Mouse (Mus musculus) neural tube, embryonic 14.5 days (tissue): ENCODE results near the gene Prmt7. TPM values are rescaled to one million over a fixed set of nuclear protein-coding genes. Genes with fewer than 3 reads are reported as not detected.

Experiments
- ATAC-seq: fragments of 200-750 bp; cut with Nextera tagmentation; 2 replicates; pipeline ENCODE4 v1.8.0; 2017; ENCODE audit warnings: low read depth, mild to moderate bottlenecking, moderate TSS enrichment, moderate library complexity
- H3K27ac ChIP-seq: fragments of 300-500 bp; sonication (generic); 2 replicates; pipeline ENCODE4 v1.5.1; 2014; ENCODE audit warnings: low read depth, mild to moderate bottlenecking, control low read depth, low read length, moderate library complexity, mixed read lengths
- H3K27me3 ChIP-seq: fragments of 300-500 bp; sonication (generic); 2 replicates; pipeline ENCODE4 v1.6.1; 2014; ENCODE audit warnings: low read length; ENCODE audit not compliant: control insufficient read depth, insufficient read depth
- H3K36me3 ChIP-seq: fragments of 300-500 bp; sonication (generic); 2 replicates; pipeline ENCODE4 v1.6.1; 2014; ENCODE audit warnings: low read length, mixed read lengths; ENCODE audit not compliant: control insufficient read depth, insufficient read depth
- H3K4me1 ChIP-seq: fragments of 300-500 bp; sonication (generic); 2 replicates; pipeline ENCODE4 v1.6.1; 2014; ENCODE audit warnings: low read length; ENCODE audit not compliant: control insufficient read depth, insufficient read depth
- H3K4me2 ChIP-seq: fragments of 300-500 bp; sonication (generic); 2 replicates; pipeline ENCODE4 v1.6.1; 2014; ENCODE audit warnings: mild to moderate bottlenecking, low read depth, low read length, control low read depth
- H3K4me3 ChIP-seq: fragments of 300-500 bp; sonication (generic); 2 replicates; pipeline ENCODE4 v1.5.1; 2014; ENCODE audit warnings: low read depth, low read length, control low read depth, mixed read lengths
- H3K9ac ChIP-seq: fragments of 300-500 bp; sonication (generic); replicated peaks from 2 replicates; pipeline ENCODE4 v1.6.1; 2014; ENCODE audit warnings: low read depth, mild to moderate bottlenecking, control low read depth, low read length, mixed read lengths
- H3K9me3 ChIP-seq: fragments of 300-500 bp; sonication (generic); 2 replicates; pipeline ENCODE4 v1.6.1; 2016; ENCODE audit warnings: low read length; ENCODE audit not compliant: control insufficient read depth
- whole genome bisulfite sequencing: fragments of 180-500 bp; shearing (Covaris S2); extraction: QIAGEN DNeasy Blood & Tissue Kit; methylation state at CpG from one replicate; pipeline ENCODE4 v1.1.7; 2014; 5-methylcytosine and 5-hydroxymethylcytosine counted together
- polyA plus RNA-seq: library from polyadenylated mRNA; unstranded; fragments of >200 nt; fragmentation: Nextera tagmentation; extraction: Ambion mirVana; gene quantifications from 2 replicates; pipeline ENCODE4 v1.2.1, GENCODE M21; 2014

The Prmt7 gene
- polyA plus RNA-seq, 1 experiment from 2014 or later, result 67.8 TPM

DNA sequence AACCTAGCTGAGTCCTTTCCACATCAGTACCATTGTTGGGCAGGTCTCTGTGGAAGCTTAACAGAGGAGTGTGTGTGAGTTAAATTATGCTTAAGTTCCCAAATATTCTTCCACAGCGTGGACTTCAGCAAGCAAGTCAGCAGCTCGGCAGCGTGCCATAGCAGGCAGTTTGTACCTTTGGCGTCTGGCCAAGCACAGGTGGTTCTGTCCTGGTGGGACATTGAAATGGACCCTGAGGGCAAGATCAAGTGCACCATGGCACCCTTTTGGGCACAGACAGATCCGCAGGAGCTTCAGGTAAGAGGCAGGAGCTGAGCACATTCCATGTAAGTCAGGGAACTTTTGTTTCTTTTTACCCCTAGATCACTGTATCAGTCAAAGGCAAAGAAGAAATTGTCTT, 26.4 kb downstream of the Prmt7 start:
- H3K4me3 ChIP-seq, result no peak overlapping the region
- H3K27me3 ChIP-seq, result no peaks in the 10 kb centered on the region
- H3K36me3 ChIP-seq, result peaks cover 8% of the 10 kb centered on the region
- no peaks in the 10 kb centered on the region for H3K4me1 ChIP-seq
- no peak overlapping the region for H3K4me2 ChIP-seq
- ATAC-seq, result no peak
- H3K27ac ChIP-seq, result no peak overlapping the region
- no peaks in the 10 kb centered on the region for H3K9me3 ChIP-seq
- WGBS, result 95% methylated on average over 5 of the region's 5 CpGs
- no peak overlapping the region for H3K9ac ChIP-seq

DNA sequence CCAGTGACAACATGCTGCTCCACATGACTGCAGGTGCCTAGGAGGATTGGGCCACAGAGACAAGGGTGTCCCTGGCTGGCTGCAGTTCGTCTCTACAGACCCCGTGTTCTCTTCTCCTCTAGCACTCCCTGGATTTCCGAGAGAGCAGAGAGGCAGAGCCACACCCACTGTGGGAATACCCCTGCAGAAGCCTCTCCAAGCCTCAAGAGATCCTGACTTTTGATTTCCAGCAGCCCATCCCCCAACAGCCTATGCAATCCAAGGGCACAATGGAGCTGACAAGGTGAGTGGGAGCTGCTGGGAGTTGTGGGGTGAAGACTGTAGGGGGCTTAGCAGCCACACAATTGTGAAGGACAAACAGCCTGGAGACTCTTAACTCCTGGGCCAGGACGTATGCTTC, 39.5 kb downstream of the Prmt7 start:
- Histone ChIP-seq H3K4me1 (no peaks in the 10 kb centered on the region), H3K27me3 (no peaks in the 10 kb centered on the region), H3K4me3 (no peak overlapping the region), H3K4me2 (no peak overlapping the region), H3K27ac (no peak overlapping the region), H3K9ac (no peak overlapping the region), H3K9me3 (no peaks in the 10 kb centered on the region), H3K36me3 (peaks cover 53% of the 10 kb centered on the region)
- no peak for ATAC-seq
- 80% methylated on average over 4 of the region's 4 CpGs for WGBS

- WGBS, result 26% methylated on average over 1 of the region's 1 CpGs
- H3K9me3 ChIP-seq, result no peaks in the 10 kb centered on the region
These were observed 47.4 kb downstream of the Prmt7 start for GRCm38 (mm10) chr8:106258169-106258568.

DNA sequence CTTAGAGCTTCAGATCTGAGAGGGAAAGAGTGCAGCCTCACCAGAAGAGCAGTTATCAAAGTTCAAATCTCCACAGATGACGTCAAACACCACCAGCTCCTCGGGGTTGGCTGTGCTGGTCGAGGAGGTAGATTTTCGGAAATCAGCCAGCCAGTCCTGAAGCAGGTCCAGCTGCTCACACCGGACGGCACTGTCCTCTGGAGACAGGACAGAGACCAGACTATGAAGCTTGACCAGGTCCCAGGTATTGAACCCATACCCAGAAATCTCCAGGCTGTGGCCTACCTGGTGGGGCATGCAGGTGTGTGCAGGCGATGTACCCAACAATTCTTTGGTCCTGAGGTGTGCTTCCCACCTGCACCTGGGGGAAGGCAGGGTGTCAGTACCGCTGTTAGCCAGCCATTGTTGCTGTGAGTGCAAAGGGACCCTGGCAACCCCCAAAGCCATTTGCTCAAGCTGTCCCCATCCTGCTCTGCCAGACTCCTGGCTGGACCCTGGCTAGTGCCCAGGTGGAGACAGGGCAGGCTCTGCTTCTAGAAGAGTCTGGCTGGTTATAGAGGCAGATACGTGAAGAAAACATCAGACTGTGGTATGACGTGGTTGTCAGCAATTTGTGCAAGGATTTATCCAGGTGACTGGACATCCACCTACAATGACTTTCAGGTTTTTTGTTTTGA, 49.0 kb downstream of the Prmt7 start:
- H3K4me1 ChIP-seq, result no peaks in the 10 kb centered on the region
- no peak overlapping the region for H3K9ac ChIP-seq
- peaks cover 19% of the 10 kb centered on the region for H3K36me3 ChIP-seq
- H3K27ac ChIP-seq, result no peak overlapping the region
- no peak for ATAC-seq
- no peaks in the 10 kb centered on the region for H3K27me3 ChIP-seq
- no peak overlapping the region for H3K4me2 ChIP-seq
- 94% methylated on average over 10 of the region's 10 CpGs for WGBS
- H3K4me3 ChIP-seq, result no peak overlapping the region
- H3K9me3 ChIP-seq, result no peaks in the 10 kb centered on the region

More at GRCm38 (mm10) chr8:106258169-106258568, 47.4 kb downstream of the Prmt7 start:
- H3K27me3 ChIP-seq, result no peaks in the 10 kb centered on the region
- H3K4me3 ChIP-seq, result no peak overlapping the region
- no peak overlapping the region for H3K4me2 ChIP-seq
- H3K4me1 ChIP-seq, result no peaks in the 10 kb centered on the region
- no peak for ATAC-seq
- H3K27ac ChIP-seq, result no peak overlapping the region
- peaks cover 32% of the 10 kb centered on the region for H3K36me3 ChIP-seq
- no peak overlapping the region for H3K9ac ChIP-seq

GRCm38 (mm10) chr8:106260894-106261293, 50.2 kb downstream of the Prmt7 start:
- H3K9ac ChIP-seq, result no peak overlapping the region
- H3K4me1 ChIP-seq, result no peaks in the 10 kb centered on the region
- H3K4me3 ChIP-seq, result no peak overlapping the region
- 0 out of 2 replicates have a peak overlapping the region, but pooled peaks have one; percentile 39 for H3K27ac ChIP-seq
- H3K36me3 ChIP-seq, result peaks cover 20% of the 10 kb centered on the region
- ATAC-seq, result no peak
- 46% methylated on average over 4 of the region's 4 CpGs for WGBS
- no peaks in the 10 kb centered on the region for H3K9me3 ChIP-seq
- no peak overlapping the region for H3K4me2 ChIP-seq
- H3K27me3 ChIP-seq, result no peaks in the 10 kb centered on the region

DNA sequence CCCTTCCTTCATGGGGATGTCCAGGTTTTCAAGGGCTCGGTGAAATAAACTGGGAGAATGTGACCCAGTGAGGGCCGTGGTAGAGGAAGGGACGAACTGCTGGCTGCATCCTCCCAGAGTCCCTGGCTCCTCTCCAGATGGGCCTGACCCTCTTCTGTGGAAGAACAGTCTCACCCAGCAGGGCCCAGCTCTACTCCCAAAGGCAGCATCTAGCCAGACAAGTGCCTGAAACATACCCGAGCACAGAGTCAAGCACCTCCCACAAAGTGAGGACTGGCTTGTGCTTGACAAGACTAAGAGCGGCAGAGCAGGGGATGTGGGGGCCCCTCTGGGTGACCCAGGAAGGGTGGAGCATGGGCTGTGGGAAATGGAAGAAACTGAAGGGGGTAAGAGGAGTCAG, 51.6 kb downstream of the Prmt7 start:
- no peaks in the 10 kb centered on the region for H3K27me3 ChIP-seq
- H3K4me1 ChIP-seq, result no peaks in the 10 kb centered on the region
- WGBS, result 66% methylated on average over 5 of the region's 5 CpGs
- H3K9ac ChIP-seq, result no peak overlapping the region
- no peak for ATAC-seq
- no peak overlapping the region for H3K4me3 ChIP-seq
- H3K9me3 ChIP-seq, result no peaks in the 10 kb centered on the region
- H3K36me3 ChIP-seq, result peaks cover 17% of the 10 kb centered on the region
- H3K4me2 ChIP-seq, result no peak overlapping the region
- no peak overlapping the region for H3K27ac ChIP-seq

DNA sequence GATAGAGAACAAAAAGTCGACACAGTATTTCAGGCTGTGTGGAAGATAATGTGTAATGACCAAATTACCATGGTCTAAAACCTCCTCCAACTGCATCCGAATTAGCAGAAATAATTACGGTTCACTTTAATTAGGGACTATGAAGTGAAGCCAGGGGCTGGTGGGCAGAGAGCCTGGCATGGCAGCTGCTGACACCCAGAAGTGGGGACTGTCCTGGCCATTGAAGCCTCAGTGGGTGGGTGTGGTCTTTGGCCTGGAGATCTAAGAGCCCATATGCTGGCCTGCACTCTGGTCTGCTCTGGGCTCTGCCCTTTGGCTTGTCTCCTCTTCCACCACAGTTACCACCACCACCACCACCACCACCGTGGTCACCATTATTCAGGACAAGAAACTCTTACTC, 53.2 kb downstream of the Prmt7 start:
- peaks cover 15% of the 10 kb centered on the region for H3K36me3 ChIP-seq
- no peak for ATAC-seq
- H3K4me2 ChIP-seq, result no peak overlapping the region
- H3K4me3 ChIP-seq, result no peak overlapping the region
- H3K4me1 ChIP-seq, result no peaks in the 10 kb centered on the region
- H3K27me3 ChIP-seq, result no peaks in the 10 kb centered on the region
- WGBS, result 70% methylated on average over 4 of the region's 4 CpGs
- H3K9me3 ChIP-seq, result no peaks in the 10 kb centered on the region
- no peak overlapping the region for H3K27ac ChIP-seq
- H3K9ac ChIP-seq, result 0 out of 2 replicates have a peak overlapping the region, but pooled peaks have one; percentile 11

- Histone ChIP-seq H3K27ac (no peak overlapping the region), H3K9me3 (no peaks in the 10 kb centered on the region), H3K4me3 (no peak overlapping the region), H3K4me1 (peaks cover 3% of the 10 kb centered on the region), H3K36me3 (peaks cover 11% of the 10 kb centered on the region), H3K4me2 (no peak overlapping the region), H3K27me3 (no peaks in the 10 kb centered on the region), H3K9ac (no peak overlapping the region)
- no peak for ATAC-seq
- 90% methylated on average over 17 of the region's 17 CpGs for WGBS
These were observed 54.7 kb downstream of the Prmt7 start for GRCm38 (mm10) chr8:106265398-106265797.

- H3K4me3 ChIP-seq, result no peak overlapping the region
- no peak overlapping the region for H3K4me2 ChIP-seq
- no peak overlapping the region for H3K9ac ChIP-seq
- H3K27ac ChIP-seq, result no peak overlapping the region
- H3K27me3 ChIP-seq, result no peaks in the 10 kb centered on the region
- peaks cover 7% of the 10 kb centered on the region for H3K36me3 ChIP-seq
- H3K9me3 ChIP-seq, result no peaks in the 10 kb centered on the region
- no peak; the same call in 1 of the 2 replicates for ATAC-seq
- 39% methylated on average over 5 of the region's 5 CpGs for WGBS
- peaks cover 17% of the 10 kb centered on the region for H3K4me1 ChIP-seq
These were observed 58.1 kb downstream of the Prmt7 start for GRCm38 (mm10) chr8:106268710-106269346.
